Mouse (Mus musculus) naive thymus-derived CD4-positive, alpha-beta T cell, adult 2 months (primary cell): ENCODE measurements around the gene Hmgcs2.

Source experiments
- DNase-seq: peaks from one replicate; pipeline ENCODE4 v3.0.0-alpha.2; 2011; ENCODE audit warnings: low read depth

Gene Hmgcs2

DNA sequence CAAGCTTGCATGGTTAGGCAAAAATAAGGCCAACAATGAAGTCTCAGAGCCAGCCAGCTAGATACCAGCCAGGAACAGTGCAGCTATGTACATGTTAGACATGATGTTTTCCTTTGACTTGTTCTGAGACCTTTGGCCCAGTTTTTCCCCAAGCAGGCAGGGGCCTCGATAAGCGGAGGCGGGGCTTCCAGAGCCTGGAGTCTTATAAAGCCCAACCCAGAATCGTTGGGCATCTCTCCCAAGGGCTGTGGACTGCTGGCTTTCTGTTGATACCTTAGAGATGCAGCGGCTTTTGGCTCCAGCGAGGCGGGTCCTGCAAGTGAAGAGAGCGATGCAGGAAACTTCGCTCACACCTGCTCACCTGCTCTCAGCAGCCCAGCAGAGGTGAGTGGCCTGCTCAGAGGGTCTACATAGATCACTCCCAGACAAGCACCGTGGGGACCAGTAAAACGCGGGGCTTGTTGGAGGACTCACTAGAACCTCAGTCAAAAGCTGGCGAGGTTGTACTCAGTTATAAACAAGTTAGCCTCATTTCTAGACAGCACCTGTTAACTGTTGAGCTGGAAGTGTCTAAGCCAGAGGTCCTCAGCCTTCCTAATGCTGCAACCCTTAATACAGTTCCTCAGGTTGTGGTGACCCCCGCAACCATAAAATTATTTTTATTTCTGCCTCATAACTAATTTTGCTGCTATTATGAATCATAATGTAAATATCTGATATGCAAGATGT is at the start of gene Hmgcs2:
TSS of gene Hmgcs2 (plus strand) at position 232 of the 729 bp plus-strand sequence.
- DNase-seq: no peak

DNA sequence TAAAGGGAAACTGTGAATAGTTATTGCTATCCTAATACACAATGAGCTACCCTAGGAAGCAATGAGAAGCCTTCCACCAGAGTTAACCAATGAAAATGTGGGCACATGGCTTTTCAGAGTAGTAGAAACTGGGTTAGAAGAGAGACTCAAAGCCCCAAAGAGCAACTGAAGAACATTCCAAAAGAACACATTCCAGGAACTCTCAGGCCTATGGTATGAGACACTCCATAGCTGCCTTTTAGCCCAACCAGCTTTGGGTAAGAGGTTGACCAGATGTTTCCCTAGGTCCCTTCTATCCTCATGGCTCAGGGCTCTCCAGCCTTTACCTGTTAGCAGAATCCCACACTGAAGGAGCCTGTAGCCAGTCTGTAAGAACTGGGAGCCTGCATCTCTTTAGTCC is 46.7 kb upstream of the Hmgcs2 start:
- DNase-seq: no peak

DNA sequence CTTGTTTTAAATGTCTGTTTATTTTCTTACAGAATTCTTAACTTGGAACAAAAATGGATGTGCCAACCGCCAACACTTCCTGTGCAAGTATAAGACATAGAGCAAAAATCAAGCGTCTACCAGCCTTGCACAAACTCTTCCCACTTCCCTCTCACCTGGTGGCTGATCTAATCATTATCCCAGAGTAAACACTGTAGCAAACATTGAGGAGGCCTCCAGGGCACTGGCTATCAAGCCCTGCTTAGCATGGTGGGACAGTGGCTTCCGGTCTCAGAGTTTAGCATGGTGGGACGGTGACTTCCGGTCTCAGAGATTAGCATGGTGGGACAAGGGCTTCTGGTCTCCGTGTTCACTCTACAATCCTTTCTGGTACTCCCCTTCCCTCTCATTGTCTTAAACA is 44.0 kb upstream of the Hmgcs2 start:
- DNase-seq: no peak

DNA sequence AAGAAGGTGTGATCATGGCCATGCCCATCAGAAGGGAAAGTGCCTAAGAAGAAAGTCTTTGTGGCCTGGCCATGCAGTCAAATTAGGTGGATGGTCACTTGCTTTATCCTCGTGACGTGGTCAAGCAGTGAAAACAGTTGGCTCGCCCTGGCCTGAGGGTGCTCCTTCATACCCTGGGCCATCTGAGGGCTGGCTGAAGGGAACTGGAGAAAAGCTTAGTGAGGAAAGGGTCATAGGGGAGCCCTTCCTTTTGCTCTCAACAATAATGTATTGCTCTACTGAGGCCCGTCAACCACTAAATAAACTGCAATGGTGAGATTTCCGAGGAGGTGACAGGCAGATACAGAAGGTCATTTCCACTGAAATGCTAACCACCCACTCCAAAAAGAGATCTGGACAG is 43.0 kb upstream of the Hmgcs2 start:
- DNase-seq: no peak

DNA sequence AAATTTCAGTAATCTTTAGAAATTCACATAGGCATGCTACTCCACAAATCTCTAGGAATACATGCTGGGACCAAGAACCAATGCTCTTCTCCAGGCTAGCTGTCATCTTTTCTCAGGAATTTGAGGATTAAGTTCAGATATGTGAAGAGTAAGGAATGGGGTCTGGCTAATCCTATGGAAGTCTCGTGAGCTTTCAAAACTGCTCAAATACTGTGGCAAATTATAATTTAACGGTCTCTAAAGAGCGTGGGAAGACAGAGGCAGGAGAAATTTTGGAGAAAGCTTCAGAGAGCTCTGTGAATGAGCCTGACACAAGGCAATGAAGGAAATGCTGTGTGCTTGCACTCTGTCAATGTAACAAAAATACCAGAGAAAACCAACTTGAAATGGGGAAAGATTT is 42.1 kb upstream of the Hmgcs2 start:
- no peak for DNase-seq

DNA sequence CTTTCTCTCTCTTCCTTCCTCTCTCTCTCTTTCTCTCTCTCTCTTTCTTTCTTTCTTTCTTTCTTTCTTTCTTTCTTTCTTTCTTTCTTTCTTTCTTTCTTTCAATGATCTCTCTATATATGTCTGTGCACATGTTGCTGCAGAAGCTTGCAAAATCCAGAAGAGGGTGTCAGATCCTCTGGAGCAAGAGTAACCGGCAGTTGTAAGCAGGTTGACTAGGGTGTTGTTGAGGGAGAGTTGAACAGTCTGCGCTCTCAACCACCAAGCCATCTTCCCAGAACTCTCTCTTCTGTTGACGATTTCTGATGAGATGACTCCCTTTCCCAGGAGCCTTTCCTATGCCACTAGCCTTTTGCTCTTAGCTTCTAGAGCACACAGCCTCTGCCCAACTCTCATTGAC is 38.2 kb upstream of the Hmgcs2 start:
- DNase-seq: no peak

DNA sequence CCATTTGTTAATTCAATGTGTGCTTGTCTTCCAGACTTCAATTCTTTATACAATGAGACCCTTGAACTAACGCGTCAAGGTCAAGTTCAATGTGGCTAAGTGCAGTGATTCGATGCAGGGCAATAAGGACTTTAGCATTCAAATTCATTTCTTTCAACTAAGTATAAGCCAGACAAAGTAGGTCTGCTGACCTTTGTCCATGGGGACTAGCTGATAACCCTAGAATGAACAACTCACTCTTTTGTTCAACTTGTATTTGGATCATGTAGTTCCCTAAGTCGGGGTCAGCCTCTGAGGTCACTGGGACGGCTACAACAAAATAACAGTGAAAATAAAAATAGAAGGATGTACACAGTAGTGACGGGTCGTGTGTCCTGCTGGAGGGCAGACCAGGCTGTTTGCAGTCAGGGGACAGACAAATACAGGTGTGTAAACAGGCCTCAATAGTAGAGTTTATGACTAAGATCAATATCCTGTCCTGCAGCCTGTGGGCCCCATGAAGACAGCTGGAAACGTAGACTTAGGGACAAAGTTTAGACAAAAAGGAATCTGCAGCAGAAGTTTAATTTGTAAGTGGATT is 37.7 kb upstream of the Hmgcs2 start:
- DNase-seq: no peak

DNA sequence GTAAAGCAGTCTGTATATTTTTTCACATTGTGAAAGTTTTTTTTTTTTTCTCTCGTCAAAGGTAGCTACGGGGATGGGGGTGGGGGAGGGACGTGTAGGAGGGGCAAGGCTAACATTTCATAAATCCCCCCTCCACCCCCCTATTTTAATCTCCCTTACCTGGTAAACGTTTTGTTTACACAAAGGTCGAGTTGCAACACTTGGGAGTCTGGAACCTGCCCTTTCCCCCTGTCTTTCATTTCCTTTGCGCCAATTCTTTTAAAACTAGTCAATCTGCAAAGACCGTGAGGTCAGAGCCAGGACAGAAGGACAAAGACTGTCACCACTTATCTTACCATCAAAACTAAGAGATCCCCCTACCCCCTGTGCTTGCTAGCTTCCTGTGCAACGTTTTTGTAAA is 34.3 kb upstream of the Hmgcs2 start:
- DNase-seq: no peak

DNA sequence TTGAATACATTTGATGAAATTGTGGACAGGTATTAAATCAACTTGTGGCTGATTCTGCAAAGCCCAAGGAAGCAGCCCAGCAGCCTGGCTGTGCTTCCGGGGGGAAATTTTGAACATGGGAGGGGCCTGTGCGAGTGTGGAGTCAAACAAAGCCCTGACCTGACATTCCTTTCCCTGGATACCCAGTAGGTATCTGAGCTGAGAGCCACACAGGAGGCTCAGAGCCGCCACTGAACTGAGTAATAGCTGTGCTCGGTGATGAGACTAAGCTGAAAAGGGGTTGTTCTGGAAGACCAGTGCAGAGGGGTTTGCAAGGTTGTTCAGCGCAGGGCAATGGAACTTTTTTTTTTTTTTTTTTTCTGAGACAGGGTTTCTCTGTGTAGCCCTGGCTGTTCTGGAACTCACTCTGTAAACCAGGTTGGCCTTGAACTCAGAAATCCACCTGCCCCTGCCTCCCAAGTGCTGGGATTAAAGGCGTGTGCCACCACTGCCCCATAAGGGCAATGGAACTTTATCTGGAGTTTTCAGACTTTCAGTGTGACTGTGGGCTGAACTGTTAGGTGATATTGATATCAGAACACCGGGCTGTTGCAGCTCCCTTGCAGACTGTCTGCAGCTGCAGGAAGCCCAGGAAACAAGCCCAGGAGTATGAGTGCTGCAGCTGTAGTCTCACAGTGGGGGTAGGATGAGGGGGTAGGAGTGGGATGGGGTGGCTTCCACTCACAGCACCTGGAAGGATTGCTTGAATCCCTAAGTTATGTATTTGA is 33.1 kb upstream of the Hmgcs2 start:
- DNase-seq: no peak

DNA sequence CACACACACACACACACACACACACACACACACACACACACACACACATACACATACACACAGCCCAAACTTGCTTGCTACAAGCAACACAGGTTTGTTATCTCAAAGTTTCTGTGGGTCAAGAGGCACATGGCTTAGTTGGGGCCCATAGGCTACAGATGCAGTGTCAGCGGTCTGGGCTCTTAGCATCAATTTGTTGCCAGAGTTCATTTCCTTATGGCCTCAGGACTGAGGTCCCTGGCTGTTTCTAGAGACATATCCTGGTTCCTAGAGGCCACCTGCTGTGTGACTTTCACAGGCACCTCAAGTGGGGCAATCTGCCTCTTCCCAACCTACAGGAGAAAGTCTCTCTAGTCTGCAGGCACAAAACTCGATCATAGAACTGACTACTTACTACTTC is 30.9 kb upstream of the Hmgcs2 start:
- no peak for DNase-seq

DNA sequence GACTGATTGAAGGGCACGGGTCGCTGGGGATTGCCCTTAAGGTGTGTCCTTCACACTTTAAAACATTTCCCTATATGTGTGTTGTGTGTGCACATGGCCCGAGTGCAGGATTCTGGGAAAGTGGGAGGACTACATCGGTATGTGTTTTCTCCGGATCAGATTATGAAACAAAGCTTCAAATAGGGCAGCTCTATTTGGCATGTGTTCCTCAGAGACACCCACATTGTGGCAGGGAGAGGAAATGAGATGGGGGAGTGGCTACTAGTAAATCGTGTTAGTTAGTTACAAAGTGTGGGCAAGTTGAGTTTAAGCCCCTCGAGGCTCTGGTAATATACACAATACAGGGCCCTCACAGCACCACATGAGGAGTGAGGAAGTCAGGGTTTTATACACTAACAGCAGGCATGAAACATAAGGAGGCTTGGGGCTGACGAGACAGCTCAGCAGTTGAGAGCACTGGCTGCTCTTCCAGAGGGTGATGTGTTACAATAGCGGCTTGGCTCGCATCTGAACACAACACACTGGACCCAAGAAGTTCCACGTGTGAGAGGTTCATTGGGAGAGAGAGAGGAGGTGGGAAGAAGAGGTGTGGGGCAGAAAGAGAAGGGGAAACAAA is 30.3 kb upstream of the Hmgcs2 start:
- no peak for DNase-seq

DNA sequence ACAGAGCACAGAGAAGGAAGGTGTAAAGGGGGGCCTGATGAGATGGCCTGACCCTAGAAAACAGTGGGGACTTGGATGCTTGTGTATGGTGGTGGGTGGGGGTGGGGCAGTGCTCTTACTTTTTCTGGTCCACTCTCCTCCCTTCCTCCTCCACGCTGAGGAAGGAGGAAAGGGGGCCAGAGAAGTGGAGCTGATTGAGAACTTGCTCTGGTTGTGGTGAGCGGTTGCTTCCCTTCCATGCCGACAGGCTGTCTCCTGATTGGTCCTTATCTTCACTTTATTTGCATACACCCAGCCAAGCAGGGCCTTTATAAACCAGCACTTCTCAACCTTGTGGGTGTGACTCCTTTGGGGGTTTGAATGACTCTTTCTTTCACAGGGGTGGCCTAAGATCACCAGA is 26.2 kb upstream of the Hmgcs2 start:
- DNase-seq: no peak

DNA sequence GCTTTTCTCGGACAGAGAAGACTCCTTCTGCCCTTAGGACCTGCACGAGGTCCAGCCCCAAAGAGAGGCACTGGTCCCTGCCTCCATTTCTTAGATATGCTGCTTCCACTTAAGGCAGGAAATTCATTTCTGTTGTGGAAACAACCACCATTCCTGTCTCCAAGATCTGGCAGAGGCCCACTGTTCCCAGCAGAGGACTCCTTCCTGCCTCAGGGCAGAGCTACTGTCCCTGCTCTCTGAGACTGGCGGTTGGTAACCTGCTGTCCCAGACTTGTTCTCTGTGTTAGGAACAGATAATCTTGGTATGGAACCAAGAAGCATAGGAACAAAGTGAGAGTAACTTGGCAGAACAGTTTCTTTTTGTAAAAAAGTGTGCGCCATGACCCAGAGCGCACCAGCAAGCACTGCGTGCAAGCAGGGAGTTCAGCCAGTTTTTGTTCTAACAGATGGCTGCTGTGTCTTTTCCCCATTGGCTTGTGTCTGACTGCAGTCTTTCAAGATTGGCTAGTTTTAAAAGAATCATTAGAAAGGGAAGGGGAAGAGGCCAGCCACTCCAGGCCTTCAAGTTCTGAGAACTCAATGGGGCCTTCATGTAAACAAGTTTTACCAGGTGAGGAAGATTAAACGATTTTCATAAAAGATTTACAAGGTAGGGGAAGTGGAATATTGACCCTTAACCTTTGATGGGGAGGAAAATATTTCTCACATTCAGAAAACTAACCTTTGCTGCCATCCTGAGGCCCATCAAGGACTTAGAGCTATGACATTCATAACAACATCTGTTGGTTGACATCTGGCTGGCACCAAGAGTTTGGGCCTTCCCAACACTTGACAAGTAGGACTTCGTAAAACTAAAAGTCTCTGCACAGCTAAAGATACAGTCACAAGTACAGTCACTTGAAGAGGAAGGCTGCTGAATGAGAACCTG is 25.3 kb upstream of the Hmgcs2 start:
- no peak for DNase-seq

DNA sequence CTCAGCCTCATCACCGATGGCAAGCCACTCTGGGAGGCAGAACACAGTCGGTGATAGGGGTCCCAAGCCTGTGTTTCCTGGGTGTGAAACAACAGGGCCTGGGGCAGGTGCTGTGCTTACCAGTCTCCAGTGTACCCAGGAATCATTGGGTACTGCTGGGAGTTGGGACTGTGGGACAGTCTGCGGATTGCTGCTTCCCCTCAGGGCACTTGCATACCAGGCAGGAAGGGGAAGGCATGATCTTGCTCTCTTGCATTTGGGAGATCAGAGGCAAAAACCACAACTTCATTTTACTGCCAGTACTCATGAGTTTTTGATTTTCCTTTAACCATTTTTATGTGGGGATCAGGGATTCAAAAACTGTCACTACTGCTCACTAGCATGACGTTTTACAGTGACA is 21.5 kb upstream of the Hmgcs2 start:
- DNase-seq: no peak

DNA sequence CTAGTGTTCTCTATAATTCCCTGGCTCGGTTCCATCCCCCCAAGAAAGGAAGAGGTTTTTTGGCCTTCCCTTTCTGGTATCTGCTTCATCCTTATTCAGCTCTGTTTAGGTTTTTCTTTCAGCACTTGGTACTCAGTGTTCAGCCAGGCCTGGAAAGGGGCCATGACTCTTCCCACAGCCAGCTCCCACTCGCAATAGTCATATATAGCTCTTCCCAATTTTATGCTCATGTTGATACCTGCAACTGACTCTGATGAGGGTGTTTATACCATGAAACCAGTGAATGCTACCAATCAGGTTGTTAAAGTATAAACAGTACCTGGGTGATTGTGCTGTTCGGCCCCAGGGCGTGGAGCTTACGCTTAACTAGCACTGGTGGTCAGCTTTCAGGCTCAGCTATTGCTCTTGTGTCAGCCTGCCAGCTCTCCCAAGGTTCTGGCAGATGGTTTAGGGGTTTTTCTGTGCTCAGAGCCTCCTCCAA is 20.9 kb upstream of the Hmgcs2 start:
- DNase-seq: no peak

DNA sequence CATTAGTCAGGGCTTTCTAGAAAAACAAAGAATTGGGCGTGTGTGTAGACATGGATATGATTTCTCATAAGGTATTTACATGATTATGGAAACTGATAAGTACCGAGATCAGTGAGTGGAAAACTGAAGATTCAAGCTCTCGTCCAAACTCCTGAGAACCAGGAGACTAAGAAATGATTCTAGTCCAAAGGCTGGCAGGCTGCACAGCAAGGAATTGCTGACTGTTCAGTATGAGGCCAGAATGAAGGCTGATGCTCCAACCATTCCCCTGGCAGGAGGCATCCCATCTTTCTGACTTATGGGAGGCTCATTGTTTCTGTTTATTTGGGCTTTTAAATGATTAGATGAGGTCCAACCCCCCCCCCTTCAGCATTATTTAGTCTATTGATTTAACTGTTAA is 19.7 kb upstream of the Hmgcs2 start:
- DNase-seq: no peak

DNA sequence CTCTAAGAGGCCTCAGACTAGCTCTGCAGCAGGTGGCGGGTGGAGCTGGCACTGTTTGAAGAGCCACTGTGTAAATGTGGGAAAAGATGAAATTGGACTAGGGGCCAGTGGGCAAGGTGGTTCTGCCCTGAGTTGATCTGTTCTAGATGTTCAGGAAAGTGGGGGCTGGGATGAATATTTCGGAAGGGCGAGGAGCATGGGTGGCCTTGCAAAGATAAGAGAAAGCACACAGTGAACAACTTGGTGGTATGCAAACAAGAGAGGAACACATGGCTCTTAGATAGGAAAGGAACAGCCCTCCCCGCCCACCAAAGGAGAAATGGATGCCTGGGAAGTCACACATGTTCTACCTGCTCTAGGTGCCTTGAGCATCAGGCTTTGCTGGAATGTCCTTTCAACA is 18.8 kb upstream of the Hmgcs2 start:
- DNase-seq: no peak

DNA sequence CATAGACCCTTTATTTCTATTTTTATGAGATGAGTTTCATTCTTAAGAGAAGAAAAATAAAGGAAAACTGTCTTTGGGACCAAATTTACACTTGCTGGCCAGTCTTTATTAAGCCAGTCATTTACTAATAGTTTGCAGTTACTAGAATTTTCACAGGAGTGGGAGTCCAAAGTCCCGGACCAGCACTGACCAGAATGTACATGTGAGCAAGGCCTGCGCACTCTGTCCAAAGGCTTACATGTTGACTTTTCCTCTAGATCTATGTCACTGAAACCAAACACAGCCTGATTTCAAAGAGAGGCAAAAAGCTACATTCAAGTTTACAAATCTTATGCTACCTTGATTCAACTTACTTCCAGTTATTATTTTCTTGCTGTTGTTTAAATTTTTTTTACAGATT is 18.1 kb upstream of the Hmgcs2 start:
- no peak for DNase-seq

DNA sequence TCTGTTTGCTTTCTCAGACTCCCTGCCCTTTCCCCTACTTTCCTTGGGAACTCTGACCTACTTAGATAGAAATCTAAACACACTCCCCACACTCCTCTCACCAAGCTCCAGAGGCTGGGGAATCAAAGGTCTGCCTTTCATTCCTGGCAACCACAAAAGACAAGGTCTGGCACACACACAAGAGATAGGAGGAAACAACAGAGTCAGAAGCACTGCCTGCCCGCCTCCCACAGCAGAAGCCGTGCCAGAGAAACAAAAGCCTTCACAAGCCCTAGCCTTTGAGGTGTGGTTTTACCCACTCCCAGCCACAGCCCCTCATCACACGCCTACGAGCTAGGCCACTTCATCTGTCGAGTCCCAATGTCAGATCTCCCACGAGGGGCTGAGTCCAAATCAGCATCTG is 13.0 kb upstream of the Hmgcs2 start:
- DNase-seq: no peak

DNA sequence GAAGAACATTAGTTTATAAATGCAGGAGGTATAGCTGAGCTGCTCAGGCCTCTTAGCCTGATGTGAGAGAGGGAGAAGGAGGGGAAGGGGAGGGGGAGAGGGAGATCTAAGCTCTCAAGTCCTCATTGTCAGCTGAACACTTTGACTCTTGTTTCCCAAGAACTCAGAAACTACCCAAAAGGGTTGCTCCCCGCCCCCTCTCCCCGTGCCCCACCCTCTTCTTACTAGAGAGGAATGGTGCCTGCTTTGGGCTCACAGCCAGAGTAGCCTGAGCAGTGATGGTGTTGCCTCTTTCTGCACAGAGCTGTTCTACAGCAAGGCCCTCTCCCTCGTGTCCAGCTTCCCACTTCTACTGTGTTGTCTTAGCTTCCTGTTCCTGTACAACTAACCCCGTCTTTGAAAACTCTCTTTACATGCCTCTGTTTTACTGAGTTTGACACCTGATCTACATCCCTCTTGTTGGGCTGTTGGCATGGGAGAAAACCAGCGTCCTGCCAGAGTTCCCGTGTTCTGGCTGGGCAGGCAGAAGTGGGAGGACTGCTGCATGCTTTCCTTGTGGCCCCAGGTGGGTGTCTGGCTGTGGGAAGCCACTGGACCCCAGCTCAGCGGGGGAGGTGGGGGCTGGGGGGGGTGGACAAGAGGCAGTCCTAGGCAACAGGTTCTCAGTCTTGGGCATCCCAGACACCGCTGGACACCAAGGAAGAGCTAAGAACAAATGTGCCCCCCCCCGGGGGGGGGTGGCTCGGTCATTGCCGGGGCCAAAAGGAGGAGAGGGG is 6.4 kb upstream of the Hmgcs2 start:
- no peak for DNase-seq

DNA sequence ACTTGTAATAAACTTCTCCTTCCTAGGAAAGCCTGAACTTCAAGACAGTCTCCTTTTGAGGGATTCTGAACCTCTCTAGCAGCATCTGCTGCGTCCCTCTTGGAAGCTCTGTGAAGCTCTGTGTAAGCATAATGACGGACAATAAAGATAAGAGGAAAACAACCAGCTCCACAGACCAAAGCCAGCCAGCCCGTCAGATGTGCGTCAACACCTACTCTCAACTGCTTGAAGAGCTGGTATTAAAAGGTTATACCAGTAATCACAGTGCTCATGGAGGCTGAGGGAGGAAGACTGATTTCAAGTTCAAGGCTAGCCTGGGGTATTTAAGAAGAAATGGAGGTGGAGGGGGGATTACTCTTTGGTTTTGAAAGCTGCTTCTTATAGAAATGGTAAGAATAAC is 553 bp upstream of the Hmgcs2 start:
- DNase-seq: no peak
